Mouse (Mus musculus) heart, adult 8-10 months (tissue): ENCODE results near the gene Gm21988. TPM values are rescaled to one million over a fixed set of nuclear protein-coding genes. Genes with fewer than 3 reads are reported as not detected.
A peak's percentile ranks its signal among the peaks of the same experiment; 100 is the strongest.

ENCODE experiments used
- DNase-seq: peaks from one replicate; pipeline ENCODE4 v3.0.0; 2022; ENCODE audit warnings: low spot score
- total RNA-seq, 4 experiments: library from RNA; stranded (reverse); gene quantifications; 2 replicates each; pipeline ENCODE4 v1.2.4; 2022

Gm21988 gene
- total RNA-seq, 4 experiments from 2014 or later, result 1.2 to 2.7 (median 2.4) TPM

- DNase-seq, result no peak
Measured at GRCm38 (mm10) chr11:70218039-70218438, 21.6 kb downstream of the Gm21988 start.

DNA sequence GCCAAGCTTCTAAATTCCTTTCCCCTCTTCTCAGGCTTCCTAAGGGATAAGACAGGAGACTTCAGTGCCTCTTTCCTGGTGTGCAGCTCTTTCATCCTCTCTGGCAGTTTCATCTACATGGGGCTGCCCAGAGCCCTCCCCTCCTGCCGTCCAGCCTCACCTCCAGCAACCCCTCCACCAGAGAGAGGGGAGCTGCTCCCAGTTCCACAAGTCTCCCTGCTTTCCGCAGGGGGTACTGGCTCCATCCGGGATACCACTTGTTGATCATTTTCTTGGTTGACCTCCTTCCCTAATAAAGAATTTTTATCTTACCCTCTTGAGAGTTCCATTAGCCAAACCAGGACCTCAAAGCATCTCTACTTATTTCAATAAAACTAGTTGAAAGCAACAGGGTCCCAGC is 23.5 kb downstream of the Gm21988 start:
- no peak for DNase-seq

DNA sequence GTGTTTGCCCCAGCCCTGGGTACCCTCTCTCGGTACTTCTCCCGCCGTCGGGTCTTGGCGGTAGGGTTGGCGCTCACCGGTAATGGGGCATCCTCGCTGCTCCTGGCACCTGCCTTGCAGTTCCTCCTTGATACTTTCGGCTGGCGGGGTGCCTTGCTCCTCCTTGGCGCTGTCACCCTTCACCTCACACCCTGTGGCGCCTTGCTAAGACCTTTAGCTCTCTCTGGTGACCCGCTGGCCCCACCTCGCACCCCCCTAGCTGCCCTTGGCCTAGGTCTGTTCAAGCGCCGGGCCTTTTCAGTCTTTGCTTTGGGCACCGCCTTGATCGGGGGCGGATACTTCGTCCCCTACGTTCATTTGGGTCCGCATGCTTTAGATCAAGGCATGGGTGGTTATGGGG is 24.3 kb downstream of the Gm21988 start:
- DNase-seq, result no peak

DNA sequence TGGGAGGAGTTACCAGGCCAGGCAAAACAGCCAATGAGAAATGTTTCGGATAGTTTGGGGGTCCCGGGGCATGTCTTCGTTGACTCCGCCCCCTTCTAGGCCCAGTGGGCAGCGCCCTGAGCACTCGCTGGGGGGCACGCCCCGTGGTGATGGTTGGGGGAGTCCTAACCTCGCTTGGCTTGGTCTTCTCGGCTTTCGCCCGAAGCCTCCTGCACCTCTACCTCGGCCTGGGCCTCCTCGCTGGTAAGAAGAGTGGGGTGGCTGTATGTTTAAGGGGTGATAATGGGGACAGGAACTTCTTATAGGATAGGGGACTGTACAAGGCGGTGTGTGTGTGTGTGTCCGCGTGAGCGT is 24.8 kb downstream of the Gm21988 start:
- DNase-seq, result no peak

- no peak for DNase-seq
Measured at GRCm38 (mm10) chr11:70214191-70214855, 25.3 kb downstream of the Gm21988 start.

GRCm38 (mm10) chr11:70213736-70214135 is 25.9 kb downstream of the Gm21988 start:
- no peak for DNase-seq

DNA sequence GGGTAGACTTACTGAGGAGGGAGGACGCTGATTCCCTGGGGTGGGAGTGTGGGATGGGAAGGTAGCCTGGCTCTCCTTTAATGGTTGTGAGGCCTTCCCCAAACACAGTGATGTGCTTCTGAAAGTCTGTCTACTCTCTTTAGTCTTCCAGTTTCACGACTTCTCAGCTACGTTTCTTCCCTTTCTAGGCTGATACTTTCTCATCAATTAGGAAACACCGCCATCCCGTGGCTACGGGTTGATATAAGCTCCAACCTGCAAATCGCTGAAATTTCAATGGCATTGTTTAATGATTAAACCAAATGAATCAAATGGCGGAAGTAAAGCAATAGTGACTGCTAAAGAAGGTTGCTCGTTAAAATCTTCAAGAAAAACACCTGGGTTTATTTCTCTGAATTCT is 26.7 kb downstream of the Gm21988 start:
- DNase-seq, result peak; percentile 84

- DNase-seq, result no peak
Measured at GRCm38 (mm10) chr11:70212423-70212822, 27.2 kb downstream of the Gm21988 start, which contains the start of gene Slc16a11. TSS of gene Slc16a11 (plus strand) at chr11:70212752.

GRCm38 (mm10) chr11:70211972-70212371 is 27.7 kb downstream of the Gm21988 start:
- DNase-seq, result no peak

DNA sequence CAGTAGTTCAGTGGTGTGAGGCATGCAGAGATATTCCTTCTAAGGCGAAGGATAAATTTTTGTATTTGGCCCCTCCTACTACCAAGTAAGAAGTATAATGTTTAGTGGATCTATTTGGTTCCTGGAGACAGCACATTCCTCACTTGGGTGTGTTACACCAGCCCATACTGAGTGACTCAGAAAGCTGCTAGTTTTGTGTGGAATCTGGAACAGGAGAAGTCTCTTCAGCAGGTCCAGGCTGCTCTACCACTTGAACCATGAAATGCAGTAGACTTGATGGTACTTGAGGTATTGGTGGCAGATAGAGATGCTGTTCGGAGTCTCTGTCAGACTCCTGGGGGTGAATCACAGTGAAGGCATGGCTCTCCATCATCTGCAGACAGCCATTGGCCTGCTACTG is 28.9 kb downstream of the Gm21988 start:
- no peak for DNase-seq

DNA sequence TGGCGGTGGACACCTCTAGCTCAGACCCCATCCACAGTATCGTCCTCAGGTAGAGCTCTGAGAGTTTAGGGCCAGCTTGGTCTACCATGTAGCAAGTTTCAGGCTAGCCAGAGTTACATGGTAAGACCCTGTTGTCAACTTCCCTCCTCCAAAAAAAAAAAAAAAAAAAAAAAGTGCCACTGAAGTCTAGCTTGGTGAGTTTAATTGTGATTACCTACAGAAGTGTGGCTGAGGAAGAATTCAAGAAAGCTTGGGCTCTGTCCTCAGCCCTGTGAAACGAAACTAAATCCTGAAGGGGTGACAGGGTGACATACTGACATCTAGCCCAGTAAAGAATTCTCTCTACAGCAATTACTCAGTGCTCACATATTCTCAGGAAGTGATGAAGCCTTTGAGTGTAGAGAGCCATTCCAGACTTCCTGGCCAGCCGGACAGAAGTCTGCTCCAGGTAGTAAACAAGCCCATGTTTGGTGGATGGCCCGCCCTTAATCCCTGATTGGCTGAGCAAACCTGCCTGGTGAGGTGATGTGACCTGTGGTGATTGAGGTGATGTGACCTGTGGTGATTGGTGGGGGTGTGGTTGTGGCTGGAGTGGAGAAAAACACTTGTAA is 30.7 kb downstream of the Gm21988 start:
- DNase-seq, result no peak

DNA sequence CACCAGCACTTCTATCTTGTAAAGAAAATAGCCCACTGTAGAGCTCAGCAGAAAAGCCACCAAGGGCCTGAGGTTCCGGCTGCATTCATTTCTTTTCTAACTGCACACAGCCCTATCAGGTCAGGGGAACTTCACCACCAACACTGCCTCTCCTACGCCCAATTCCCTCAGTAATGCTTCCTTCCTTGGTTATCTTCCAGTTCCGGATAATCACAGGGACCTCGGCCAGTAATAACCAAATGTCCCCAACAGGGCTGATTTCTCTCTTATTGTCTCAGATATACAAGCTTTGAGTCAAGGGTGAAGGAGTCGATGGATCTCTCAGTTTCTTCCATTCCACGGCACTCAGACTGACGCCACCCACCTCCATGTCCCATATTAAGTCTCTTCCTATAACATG is 32.3 kb downstream of the Gm21988 start:
- no peak for DNase-seq

GRCm38 (mm10) chr11:70206801-70207200 is 32.8 kb downstream of the Gm21988 start:
- no peak for DNase-seq

DNA sequence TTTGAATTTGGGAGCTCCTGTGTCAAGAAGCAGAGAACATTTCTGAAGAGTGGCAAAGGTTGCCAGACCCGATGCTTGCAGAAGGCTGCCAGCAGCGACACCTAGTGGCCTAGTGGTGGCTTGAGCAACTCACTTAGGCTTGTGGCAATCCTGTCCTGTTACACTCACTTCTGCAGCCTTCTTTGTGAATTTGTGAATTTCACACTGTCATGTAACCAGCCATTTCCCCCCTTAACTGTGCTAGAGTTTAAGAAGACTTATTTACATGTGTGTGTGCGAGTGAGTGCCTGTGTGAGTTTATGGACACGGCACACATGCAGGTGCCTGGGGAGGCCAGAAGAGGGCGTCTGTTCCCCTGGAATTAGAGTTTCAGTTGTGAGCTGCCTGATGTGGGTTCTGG is 37.9 kb downstream of the Gm21988 start:
- peak; percentile 75 for DNase-seq

GRCm38 (mm10) chr11:70200036-70200608 is 39.5 kb downstream of the Gm21988 start:
- no peak for DNase-seq

- DNase-seq, result no peak
Measured at GRCm38 (mm10) chr11:70199107-70199506, 40.5 kb downstream of the Gm21988 start.

DNA sequence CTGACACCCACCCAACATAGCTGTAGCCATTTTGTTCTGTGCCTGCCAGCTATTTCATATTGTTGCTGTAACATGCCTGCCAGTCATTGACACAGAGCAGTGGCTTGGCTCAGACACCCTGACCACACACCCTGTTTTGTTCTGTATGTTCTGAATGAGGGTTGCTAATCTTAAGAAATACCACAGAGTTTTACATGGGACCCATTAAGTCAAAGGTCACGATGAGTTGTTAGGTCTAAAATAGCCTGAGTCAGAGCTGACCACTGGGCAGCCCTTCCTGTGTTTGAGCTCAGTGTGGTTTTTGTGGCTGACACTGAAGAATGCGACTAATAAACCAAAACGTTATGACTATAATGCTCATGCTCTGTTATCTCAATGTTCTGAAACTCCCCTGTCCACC is 41.3 kb downstream of the Gm21988 start:
- DNase-seq, result no peak

GRCm38 (mm10) chr11:70193354-70194285 is 46.0 kb downstream of the Gm21988 start:
- no peak for DNase-seq

GRCm38 (mm10) chr11:70192157-70192556 is 47.5 kb downstream of the Gm21988 start:
- no peak for DNase-seq

DNA sequence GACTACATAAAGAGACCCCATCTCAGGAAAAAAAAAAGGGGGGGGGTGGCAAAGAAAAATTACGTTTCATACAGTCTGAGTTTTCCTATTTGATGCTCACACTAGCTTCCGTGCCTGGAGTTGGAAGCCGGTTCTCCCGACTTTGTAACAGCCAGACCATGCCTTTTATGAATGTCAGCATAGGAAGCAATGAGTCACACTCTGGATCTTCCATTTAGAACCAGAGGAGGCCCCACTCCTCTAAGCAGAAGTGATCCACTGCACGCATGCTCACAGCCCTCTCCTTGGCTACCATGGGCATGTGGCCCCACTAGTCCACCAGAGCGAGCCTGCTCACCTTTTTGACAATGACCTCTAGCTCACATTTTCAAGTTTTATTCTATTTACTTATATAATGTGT is 48.4 kb downstream of the Gm21988 start:
- DNase-seq, result no peak

- no peak for DNase-seq
Measured at GRCm38 (mm10) chr11:70189319-70190134, 50.1 kb downstream of the Gm21988 start.
